Mouse (Mus musculus) myocyte (in vitro differentiated cells): Measurements from ENCODE around the gene Zic2. TPM values are rescaled to one million over a fixed set of nuclear protein-coding genes. Genes with fewer than 3 reads are reported as not detected.
"Not testable (repeated sequence)": the region's sequence is repeated elsewhere in the genome, so short reads cannot be mapped to it uniquely, and the experiment has no call there.

ENCODE experiments used
- H3K27me3 ChIP-seq: one replicate; pipeline ENCODE4 v1.6.1; 2011; ENCODE audit not compliant: control insufficient read depth, insufficient read depth, insufficient read length
- H3K36me3 ChIP-seq: one replicate; pipeline ENCODE4 v1.6.1; 2011; ENCODE audit not compliant: control insufficient read depth, insufficient read depth
- H3K4me2 ChIP-seq: one replicate; pipeline ENCODE4 v1.6.1; 2011; ENCODE audit warnings: low read depth, control low read depth
- H3K4me3 ChIP-seq: one replicate; pipeline ENCODE4 v1.5.1; 2011; ENCODE audit warnings: mild to moderate bottlenecking, control low read depth, moderate library complexity
- H3K79me2 ChIP-seq: one replicate; pipeline ENCODE4 v1.6.1; 2011; ENCODE audit not compliant: control insufficient read depth, insufficient read depth
- H3ac ChIP-seq: one replicate; pipeline ENCODE4 v1.6.1; 2011; ENCODE audit not compliant: control insufficient read depth, insufficient read length
- CEBPB ChIP-seq: IDR thresholded peaks from 2 replicates; pipeline ENCODE4 v1.6.1; 2011; ENCODE audit warnings: mild to moderate bottlenecking, moderate library complexity; ENCODE audit not compliant: poor library complexity, insufficient read depth, severe bottlenecking
- E2F4 ChIP-seq: IDR thresholded peaks from one replicate; pipeline ENCODE4 v1.6.1; 2011; ENCODE audit warnings: mild to moderate bottlenecking, control low read depth, moderate library complexity; ENCODE audit not compliant: insufficient read depth
- MAX ChIP-seq: IDR thresholded peaks from one replicate; pipeline ENCODE4 v1.6.1; 2011; ENCODE audit warnings: low read depth, mild to moderate bottlenecking, control low read depth
- MYOD1 ChIP-seq, 3 experiments: IDR thresholded peaks; one replicate each; pipeline ENCODE4 v1.6.1; 2011; ENCODE audit warnings: control low read depth in 2 of 3, low read depth in 2 of 3, mild to moderate bottlenecking in 2 of 3, moderate library complexity in 1 of 3; ENCODE audit not compliant: insufficient read length in 2 of 3, control insufficient read depth in 1 of 3
- MYOG ChIP-seq, 3 experiments: IDR thresholded peaks; one replicate each; pipeline ENCODE4 v1.6.1; 2011; ENCODE audit warnings: control low read depth in 2 of 3, low read depth in 2 of 3, mild to moderate bottlenecking in 2 of 3; ENCODE audit not compliant: insufficient read length in 2 of 3, control insufficient read depth in 1 of 3, insufficient read depth in 1 of 3
- POLR2A ChIP-seq: IDR thresholded peaks from one replicate; pipeline ENCODE4 v1.6.1; 2011; ENCODE audit warnings: low read depth, mild to moderate bottlenecking, control low read depth, moderate library complexity; ENCODE audit not compliant: insufficient read length
- POLR2AphosphoS2 ChIP-seq: IDR thresholded peaks from one replicate; pipeline ENCODE4 v1.6.1; 2011; ENCODE audit warnings: low read depth, control low read depth; ENCODE audit not compliant: insufficient read length
- REST ChIP-seq: IDR thresholded peaks from one replicate; pipeline ENCODE4 v1.6.1; 2011; ENCODE audit warnings: mild to moderate bottlenecking, control low read depth, moderate library complexity; ENCODE audit not compliant: insufficient read depth, insufficient read length
- SRF ChIP-seq: IDR thresholded peaks from one replicate; pipeline ENCODE4 v1.6.1; 2011; ENCODE audit warnings: low read depth; ENCODE audit not compliant: control insufficient read depth, insufficient read length
- TCF12 ChIP-seq: IDR thresholded peaks from one replicate; pipeline ENCODE4 v1.6.1; 2011; ENCODE audit warnings: mild to moderate bottlenecking, control low read depth; ENCODE audit not compliant: poor library complexity, insufficient read depth, severe bottlenecking
- TCF3 ChIP-seq: IDR thresholded peaks from one replicate; pipeline ENCODE4 v1.6.1; 2011; ENCODE audit warnings: low read depth, control low read depth; ENCODE audit not compliant: insufficient read length
- USF1 ChIP-seq: IDR thresholded peaks from one replicate; pipeline ENCODE4 v1.6.1; 2011; ENCODE audit warnings: low read depth, mild to moderate bottlenecking, control low read depth, moderate library complexity
- polyA plus RNA-seq: library from polyadenylated mRNA; unstranded; fragments of >200 nt; fragmentation: generic; extraction: Trizol; gene quantifications from one replicate; pipeline ENCODE4 v1.2.1, GENCODE M21; 2012; ENCODE audit warnings: missing spikeins

Gene Zic2
- polyA plus RNA-seq, 1 experiment = 0.88 TPM

GRCm38 (mm10) chr14:122455562-122455958 lies 19.7 kb upstream of the Zic2 start:
- Histone ChIP-seq H3K36me3 (no peaks in the 10 kb centered on the region), H3K4me3 (no peak overlapping the region), H3K4me2 (no peak overlapping the region), H3ac (no peak overlapping the region), H3K27me3 (peaks cover 13% of the 10 kb centered on the region), H3K79me2 (no peaks in the 10 kb centered on the region)
- TF ChIP-seq E2F4 (no peak), REST (no peak), MAX (no peak), MYOG (IDR thresholded peaks at IDR 0.05; ENCODE audit: control insufficient read depth in 1 of 3, insufficient read depth in 1 of 3, insufficient read length in 2 of 3, low read depth in 2 of 3) (no peak), POLR2AphosphoS2 (no peak), TCF12 (no peak), SRF (no peak), USF1 (no peak), MYOD1 (IDR thresholded peaks at IDR 0.05; ENCODE audit: control insufficient read depth in 1 of 3, insufficient read length in 2 of 3, low read depth in 2 of 3) (no peak), TCF3 (no peak), CEBPB (no peak)

- not testable (repeated sequence) for H3K4me3 ChIP-seq, H3K27me3 ChIP-seq, H3K36me3 ChIP-seq, H3K79me2 ChIP-seq, H3ac ChIP-seq, H3K4me2 ChIP-seq
These were observed 15.9 kb upstream of the Zic2 start for GRCm38 (mm10) chr14:122459332-122459731.

- no peaks in the 10 kb centered on the region for H3K36me3 ChIP-seq
- TF ChIP-seq REST (no peak), MYOG (IDR thresholded peaks at IDR 0.05; ENCODE audit: control insufficient read depth in 1 of 3, insufficient read depth in 1 of 3, insufficient read length in 2 of 3, low read depth in 2 of 3) (no peak)
- no peak overlapping the region for H3K4me2 ChIP-seq
- no peaks in the 10 kb centered on the region for H3K79me2 ChIP-seq
- H3ac ChIP-seq = no peak overlapping the region
- H3K27me3 ChIP-seq = no peaks in the 10 kb centered on the region
- no peak overlapping the region for H3K4me3 ChIP-seq
These were observed 15.5 kb upstream of the Zic2 start for GRCm38 (mm10) chr14:122459776-122460175.

- Histone ChIP-seq H3K27me3 (peaks cover under 1% of the 10 kb centered on the region), H3K79me2 (no peaks in the 10 kb centered on the region), H3ac (no peak overlapping the region), H3K36me3 (no peaks in the 10 kb centered on the region), H3K4me2 (no peak overlapping the region), H3K4me3 (no peak overlapping the region)
- TF ChIP-seq SRF (no peak), POLR2A (no peak), REST (no peak), MAX (no peak), TCF12 (no peak), MYOG (IDR thresholded peaks at IDR 0.05; ENCODE audit: control insufficient read depth in 1 of 3, insufficient read depth in 1 of 3, insufficient read length in 2 of 3, low read depth in 2 of 3) (no peak), MYOD1 (IDR thresholded peaks at IDR 0.05; ENCODE audit: control insufficient read depth in 1 of 3, insufficient read length in 2 of 3, low read depth in 2 of 3) (no peak), USF1 (no peak), CEBPB (no peak), E2F4 (no peak), POLR2AphosphoS2 (no peak), TCF3 (no peak)
These were observed 15.0 kb upstream of the Zic2 start for GRCm38 (mm10) chr14:122460226-122460625.

- Histone ChIP-seq H3K4me2 (no peak overlapping the region), H3K79me2 (no peaks in the 10 kb centered on the region), H3ac (no peak overlapping the region), H3K4me3 (no peak overlapping the region), H3K36me3 (no peaks in the 10 kb centered on the region), H3K27me3 (peaks cover 5% of the 10 kb centered on the region)
- TF ChIP-seq TCF3 (no peak), POLR2AphosphoS2 (no peak), REST (no peak), TCF12 (no peak), E2F4 (no peak), MYOG (IDR thresholded peaks at IDR 0.05; ENCODE audit: control insufficient read depth in 1 of 3, insufficient read depth in 1 of 3, insufficient read length in 2 of 3, low read depth in 2 of 3) (no peak), POLR2A (no peak)
These were observed 13.7 kb upstream of the Zic2 start for GRCm38 (mm10) chr14:122461500-122461899.

GRCm38 (mm10) chr14:122461966-122462365 lies 13.3 kb upstream of the Zic2 start:
- Histone ChIP-seq H3K4me2 (no peak overlapping the region), H3K79me2 (no peaks in the 10 kb centered on the region), H3ac (no peak overlapping the region), H3K27me3 (peaks cover 5% of the 10 kb centered on the region), H3K4me3 (no peak overlapping the region), H3K36me3 (no peaks in the 10 kb centered on the region)
- TF ChIP-seq MYOG (IDR thresholded peaks at IDR 0.05; ENCODE audit: control insufficient read depth in 1 of 3, insufficient read depth in 1 of 3, insufficient read length in 2 of 3, low read depth in 2 of 3) (no peak), POLR2A (no peak), REST (no peak), SRF (no peak)
